Mouse (Mus musculus) heart, postnatal 0 days (tissue): Measurements from ENCODE around the gene Dock8.

Source experiments
- CTCF ChIP-seq: IDR thresholded peaks from 2 replicates; pipeline ENCODE4 v1.5.1; 2016; ENCODE audit warnings: antibody characterized with exemption, control low read depth, low read depth
- EP300 ChIP-seq: IDR thresholded peaks from 2 replicates; pipeline ENCODE4 v1.6.1; 2016; ENCODE audit warnings: antibody characterized with exemption, low read depth

GRCm38 (mm10) chr19:25232032-25232431, 232.7 kb downstream of the Dock8 start:
- TF ChIP-seq CTCF (no peak), EP300 (no peak)
